Mouse (Mus musculus) retina, embryonic 14.5 days (tissue): ENCODE measurements around the gene Il1rap.

Experiments
- DNase-seq: peaks from one replicate; pipeline ENCODE4 v3.0.0-alpha.2; 2015; ENCODE audit warnings: low spot score

Gene Il1rap

DNA sequence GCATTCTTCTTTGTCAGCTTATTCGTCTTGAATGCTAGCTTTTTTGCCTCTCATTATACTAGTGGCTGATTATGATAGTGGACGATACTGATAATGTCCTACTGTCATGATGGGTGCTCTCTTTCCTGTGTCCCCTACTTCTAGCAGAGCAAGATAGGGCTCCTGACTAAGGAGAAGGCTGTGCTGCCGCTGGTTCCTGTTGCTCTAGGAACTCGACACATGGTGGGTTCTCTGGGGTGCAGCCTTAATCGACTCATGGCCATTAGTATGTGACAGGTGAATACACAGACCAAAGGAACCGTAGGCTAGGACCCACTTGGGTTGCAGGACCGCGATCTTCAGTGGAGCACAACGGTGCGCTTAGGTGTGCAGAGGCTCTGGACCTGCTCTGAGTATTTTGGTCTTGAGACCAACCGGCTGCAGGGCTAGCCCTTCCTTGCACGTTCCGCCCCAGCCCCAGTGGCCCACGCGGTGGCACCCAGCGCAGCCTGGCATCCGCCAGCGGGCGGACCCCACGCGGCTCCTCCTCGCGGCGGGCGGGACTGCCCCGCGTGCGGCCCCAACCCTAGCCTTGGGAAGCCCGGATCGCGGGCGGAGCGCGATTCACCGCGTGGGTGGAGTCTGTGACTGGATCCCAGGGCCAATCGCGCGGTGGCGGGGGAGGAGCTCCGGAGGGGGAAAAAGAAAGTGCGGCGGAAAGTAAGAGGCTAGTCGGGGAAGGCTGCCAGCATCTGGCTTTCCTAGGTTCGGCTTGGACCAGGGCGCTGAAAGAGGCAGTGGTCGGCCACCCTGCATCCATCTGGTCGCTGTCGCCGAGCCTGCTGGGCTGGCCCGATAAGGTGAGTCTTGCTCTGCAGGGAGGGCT is at the start of gene Il1rap:
Gene Il1rap, plus strand, starts transcription at position 657 of the 865 bp plus-strand sequence.
- DNase-seq: peak; percentile 84

DNA sequence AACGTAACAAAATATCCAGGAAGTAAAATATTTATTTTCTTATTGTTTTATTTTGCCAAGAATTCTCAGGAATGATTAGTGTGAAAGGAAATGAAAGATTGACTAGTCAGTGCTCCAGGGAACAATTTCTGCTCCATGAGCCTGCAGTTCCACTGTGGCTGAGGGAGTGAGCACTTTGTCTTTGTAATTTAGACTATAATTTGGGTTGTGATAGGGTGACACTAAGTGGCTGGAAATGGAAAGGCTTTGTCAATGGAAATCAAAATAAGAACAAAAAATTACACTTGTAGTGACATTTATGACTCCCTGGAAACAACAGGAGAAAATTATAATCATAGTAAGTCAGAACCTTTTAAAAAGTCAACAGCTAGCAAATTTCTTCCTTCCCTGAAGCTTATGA is 49.2 kb upstream of the Il1rap start:
- DNase-seq: no peak

DNA sequence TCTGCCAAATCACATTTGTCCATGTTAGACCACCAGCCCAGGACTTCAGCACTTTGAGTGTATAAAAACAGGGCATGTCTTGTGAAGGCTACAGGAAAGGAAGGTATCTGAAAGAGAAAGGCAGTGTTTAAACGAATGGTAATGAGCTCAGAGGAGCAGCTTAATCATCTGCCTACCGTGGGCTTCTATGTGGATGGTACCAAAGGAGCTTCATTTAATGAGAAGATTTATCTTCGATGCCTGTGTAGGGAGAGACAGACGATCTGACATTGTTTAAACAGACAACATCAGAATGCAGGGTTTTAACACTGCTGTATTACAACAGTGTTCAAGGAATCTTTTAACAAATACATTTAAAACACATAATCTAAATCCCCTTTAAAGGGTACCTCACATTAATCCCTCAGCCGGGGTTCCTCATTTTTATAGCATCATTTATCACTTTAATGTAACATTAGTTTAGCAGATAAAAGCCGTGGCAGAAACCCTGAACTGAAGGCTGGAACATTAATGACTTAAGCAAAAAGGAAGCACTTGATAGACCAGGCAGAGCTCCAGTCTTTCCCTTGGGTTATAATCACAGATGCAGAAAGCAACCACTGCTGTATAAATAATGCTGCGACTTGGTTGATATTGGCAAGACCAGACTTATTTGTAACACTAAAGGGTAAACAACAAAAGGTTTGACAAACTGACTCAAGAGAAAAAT is 35.2 kb upstream of the Il1rap start:
- no peak for DNase-seq

DNA sequence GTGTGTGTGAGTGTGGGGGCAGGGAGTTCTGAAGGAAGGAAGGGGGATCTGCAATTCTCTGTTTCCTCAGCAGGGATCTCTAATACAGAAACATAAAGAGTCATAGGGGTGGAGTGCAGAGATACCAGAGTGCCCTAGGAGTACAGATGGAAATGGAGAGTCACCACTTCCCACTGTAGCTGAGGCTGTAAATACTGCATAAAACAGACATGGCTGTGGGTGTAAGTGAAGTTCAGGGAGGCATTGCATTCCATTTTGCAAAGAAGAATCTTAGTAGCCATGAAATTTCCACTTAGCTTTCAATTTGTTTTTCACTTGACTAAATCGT is 34.7 kb upstream of the Il1rap start:
- no peak for DNase-seq

DNA sequence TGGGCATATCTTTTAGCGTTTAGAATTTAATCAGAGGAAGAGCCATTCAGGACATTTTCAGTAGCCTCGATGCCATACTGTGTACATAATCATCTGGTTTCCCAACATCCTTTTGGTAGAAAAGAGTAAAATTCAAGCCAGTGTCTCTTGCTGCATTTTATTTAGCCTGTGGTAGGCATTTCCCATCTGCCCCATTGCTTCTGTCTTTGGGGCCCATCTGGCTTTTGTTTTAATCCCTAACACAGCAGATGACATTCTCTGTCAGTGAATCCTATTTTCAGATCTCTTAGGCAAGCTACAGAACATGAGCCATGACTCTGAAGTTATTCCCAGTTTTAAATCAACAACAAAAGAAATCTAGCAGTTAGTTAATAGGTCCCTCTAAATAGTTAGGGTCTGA is 32.3 kb upstream of the Il1rap start:
- no peak for DNase-seq

DNA sequence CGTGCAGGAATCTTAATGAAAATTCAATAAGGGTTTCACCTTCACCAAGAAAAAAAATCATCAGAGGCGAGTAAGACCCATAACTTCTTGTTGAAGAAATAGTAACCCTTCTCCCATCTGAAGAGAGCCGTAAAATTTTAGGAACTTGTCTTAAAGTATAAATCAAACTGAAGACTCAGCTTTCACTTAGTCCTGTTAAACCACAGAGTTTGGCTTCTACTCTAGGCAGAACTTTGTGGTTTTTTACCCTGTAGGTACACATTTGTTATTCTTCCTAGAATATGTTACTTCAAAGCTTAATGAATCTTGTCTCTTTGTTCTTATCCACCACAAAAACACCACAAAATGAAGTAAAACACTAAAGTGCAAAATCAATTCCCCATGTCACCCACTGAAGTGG is 29.3 kb upstream of the Il1rap start:
- no peak for DNase-seq

DNA sequence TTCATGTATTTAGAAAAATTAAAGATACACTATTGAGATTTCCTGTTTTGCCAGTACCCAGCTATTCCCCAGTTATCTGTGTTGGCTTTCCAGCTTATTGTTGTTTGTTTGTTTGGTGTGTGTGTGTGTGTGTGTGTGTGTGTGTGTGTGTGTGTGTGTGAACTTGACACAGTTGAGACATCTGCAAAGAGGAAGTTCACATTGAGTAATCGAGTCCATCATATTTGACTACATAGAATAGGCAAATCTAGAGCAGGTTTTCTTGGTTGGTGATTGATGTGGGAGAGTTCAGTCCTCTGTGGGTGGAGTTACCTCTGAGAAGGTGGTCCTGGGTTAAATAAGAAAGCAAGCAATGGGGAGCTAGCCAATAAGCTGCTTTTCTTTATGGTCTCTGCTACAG is 22.7 kb upstream of the Il1rap start:
- no peak for DNase-seq

DNA sequence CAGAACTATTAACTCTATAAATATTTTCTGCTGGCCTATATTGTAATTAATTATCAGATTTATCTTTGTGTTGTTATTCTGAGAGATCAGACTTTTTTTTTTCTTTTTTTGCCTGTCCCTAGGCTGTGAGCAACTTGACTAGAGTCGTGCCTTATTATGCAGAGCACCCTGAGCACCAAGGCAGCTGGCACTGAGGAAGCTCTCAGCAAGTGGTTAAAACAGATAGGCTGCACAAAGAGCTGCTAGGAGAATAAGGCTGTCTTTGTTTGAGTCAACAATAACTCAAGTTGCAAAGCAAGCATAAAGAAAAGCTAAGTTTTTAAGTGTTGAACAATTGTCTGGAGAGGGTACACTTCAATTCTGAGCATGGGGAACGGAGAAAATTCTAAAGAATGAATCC is 19.8 kb upstream of the Il1rap start:
- DNase-seq: no peak

DNA sequence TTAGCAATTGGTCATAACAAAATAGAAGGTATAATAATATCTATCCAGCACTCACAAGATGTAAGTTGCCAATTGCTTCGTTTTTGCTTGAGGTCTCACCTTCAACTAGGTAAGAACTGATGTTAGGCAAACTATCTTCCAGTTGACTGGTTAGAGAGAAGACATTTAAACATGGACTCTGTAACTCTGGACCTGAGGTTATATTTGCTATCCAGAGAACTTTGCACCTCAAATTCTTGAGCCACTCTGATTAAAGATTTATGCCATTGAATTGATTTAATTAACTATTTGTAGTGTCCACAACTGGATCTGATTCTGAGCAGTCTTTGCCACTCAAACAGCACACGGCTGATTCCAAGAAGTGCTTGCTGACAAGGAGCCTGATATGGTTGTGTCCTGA is 18.7 kb upstream of the Il1rap start:
- no peak for DNase-seq

DNA sequence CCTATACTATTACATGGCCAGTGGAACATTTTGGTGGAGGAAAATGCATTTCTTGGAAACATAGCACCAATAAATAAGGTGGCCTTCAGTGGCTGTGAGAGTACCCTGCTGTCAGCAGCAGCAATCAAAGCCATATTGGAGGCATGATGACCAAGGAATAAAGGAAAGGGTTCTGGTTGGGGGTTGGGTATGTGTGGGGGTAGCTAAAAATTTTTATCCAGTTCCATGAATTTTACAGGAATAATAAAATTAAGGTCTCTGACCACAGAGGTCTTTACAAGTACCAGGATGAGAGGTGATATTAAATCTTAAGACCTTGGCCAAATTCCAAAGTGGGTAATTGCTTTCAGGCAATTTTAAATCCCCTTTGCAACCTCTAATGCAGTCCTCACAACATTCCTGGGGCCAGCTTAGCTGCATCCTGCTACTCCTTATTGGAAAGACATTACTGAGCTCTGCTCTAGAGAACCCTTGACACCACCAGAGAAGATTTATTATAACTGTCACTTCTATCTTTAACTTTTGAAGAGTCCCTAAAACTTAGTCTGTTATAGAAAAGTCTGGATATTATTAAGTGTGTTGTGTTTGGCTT is 12.0 kb upstream of the Il1rap start:
- no peak for DNase-seq

DNA sequence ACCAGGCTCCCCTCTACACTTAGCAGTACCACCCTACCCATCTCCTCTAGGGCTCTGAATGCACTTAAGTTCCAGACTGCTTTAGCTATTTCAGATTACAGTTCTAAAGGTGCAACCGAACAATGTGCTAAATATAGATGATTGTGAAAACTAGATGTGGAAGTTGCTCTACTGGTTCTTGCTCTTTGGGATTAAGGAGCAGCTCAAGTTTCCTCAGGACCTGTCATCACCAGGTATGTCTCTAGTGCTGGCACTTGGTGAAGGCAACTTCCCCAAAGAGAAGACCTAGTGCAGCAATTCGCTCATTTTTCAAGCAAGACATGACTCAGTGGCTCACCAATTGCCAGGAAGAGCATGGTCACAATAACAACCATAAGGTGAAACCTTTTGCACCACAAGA is 9.7 kb upstream of the Il1rap start:
- no peak for DNase-seq

DNA sequence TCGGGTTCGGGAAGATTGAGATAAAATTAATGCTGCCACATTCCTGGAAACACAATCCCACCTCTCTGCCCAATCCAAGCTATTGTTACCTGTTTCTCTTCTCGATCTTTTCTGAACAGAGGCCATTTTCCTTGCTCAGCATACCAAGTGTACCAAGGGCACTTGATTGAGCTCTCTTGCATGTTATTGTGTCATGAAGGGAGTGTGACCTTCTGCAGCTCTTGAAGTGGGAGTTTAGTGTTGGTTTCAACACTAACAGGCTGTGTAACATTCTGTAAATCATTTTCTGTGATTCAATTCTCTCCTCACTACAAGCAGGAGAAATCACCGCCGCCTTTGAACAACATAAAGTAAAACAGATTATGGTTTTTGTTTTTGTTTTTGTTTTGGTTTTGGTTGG is 7.3 kb upstream of the Il1rap start:
- DNase-seq: no peak

DNA sequence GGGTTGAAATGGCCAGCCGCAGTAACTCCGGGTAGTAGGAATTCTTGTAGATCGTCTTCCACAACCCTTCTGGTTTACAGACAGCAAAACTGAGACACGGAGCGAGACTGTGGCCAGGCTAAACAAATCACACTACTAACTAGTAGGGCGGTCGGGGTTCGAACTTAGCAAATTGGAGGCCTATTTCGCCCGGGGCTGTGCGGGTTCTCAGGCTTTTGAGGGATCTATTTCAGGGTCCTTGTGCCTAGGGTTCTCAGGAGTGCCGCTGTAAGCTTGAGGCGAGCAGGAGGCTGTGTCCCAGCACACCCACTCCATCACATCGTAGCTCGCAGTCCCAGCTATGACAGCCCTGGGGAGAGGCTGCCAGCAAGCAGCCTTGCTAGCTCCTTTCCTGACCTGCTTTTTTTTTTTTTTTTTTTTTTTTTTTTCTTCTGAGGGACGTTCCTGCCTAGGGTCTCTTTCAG is 441 bp downstream of the Il1rap start:
- DNase-seq: no peak

DNA sequence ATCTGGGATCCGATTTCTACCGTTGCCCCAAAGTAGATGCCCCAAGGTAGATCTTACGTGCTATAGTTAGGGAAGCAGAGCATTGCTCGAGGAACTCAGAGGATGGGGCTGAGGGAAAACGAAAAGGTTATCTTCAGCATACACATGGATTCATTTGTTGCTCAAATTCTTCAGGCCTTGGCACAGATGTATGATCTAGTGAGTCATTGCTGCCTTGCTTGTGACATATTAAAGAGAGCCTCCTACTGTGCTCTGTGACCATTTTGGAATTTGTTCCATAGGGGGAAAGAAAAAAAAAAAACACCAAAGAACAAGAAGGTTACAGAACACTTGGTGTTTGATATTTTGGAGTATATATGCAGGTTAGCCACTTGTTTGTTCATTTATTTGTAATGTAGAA is 4.3 kb downstream of the Il1rap start:
- no peak for DNase-seq

DNA sequence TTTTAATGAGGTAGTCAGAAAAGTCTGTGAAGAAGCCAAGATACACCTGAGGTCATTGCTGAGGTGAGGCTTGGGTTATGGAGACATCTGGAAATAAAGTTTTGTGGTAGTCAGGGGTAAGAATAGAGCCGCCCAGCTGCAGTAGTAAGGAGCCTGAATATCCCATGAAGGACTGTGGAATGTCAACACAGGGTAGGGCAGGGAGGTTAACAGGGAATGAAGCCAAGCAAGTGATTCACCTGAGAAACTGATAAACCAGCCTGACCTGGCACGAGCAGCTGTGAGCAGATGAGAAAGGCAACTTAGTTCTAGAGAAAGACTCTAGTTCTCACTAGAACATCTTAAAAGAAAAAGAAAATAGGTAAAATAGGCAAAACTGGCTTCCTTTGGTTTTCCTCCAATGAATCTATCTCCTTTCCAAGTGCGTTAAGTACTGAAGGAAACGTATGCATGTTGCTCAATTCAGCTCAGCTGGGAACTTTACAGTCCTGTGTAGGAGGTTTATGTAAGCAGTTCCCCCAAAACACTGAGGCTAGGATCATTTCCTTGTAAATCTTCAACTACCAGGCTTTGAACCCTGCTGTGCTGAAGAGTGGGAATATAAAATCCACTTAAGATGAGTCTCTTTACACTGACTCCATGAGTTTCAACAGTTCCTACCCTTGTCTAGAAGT is 9.5 kb downstream of the Il1rap start:
- no peak for DNase-seq

DNA sequence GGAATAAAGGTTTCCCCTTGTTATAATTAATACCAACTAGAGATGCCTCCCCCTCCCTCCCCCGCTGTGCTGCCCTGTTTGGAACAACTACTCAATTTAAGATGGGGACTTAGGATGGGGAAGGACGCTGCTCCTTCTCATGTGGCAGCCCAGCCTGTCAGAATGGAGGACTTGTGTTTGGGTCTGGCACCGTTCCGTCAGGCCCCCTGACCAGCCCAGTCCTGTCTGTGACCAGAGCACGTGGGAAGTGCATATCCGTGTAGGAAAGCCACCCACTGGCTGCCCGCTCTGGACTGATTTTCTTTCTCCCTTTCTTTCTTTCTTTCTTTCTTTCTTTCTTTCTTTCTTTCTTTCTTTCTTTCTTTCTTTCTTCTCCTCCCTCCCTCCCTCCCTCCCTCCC is 14.9 kb downstream of the Il1rap start:
- DNase-seq: no peak

DNA sequence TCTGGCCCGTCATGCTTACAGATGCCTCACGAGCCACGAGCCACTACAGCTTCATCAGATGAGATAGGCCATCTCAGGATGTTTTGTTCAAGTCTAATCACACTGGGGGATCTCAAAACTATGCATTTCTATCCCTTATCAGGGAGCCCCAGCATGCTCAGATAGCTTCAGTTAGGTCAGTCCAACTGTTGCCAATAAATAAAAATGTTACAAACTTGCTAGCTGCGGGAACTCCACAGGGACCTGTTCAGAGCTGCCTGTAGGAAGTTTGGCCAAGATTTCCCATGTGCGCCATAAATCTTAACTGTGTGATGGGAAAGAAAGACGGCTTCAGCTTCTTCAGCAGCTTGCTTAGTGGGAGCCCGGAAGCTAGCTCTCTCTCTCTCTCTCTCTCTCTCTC is 15.8 kb downstream of the Il1rap start:
- no peak for DNase-seq

DNA sequence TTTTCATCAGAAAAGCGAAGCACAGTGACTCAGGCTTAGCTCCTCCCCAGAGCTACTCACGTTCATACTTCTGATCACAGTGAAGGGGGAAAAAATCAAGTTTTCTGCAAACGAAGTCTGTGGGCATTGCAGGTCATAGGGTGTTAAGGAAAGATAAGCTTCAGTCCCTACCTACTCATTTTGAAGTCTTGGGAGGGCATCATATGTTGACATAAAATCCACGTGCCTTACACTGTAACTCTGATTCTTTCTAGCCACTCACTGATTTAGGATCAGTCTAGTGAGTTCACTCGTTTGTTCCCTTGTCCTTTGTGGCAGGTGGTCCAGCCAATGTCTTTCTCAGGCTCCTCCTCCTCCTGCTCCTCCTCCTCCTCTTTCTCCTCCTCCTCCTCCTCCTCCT is 17.1 kb downstream of the Il1rap start:
- no peak for DNase-seq

DNA sequence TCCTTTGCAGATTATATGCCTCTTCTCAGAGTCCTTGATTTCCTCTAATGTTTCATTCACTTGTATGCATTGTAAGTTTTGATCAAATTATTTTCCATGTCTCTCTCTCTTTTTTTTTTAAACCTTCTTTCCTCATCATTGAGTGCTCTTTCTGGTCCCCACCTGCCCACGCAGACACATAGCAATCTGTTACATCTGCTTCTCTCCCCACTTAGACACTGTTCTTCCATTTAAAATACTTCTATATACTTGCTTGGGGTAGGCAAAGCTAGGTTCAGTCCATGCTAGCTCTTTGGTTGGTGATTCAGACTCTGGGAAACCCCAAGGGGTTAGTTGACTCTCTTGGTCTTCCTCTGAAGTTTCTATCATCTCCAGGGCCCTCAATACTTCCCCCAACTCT is 20.0 kb downstream of the Il1rap start:
- no peak for DNase-seq

DNA sequence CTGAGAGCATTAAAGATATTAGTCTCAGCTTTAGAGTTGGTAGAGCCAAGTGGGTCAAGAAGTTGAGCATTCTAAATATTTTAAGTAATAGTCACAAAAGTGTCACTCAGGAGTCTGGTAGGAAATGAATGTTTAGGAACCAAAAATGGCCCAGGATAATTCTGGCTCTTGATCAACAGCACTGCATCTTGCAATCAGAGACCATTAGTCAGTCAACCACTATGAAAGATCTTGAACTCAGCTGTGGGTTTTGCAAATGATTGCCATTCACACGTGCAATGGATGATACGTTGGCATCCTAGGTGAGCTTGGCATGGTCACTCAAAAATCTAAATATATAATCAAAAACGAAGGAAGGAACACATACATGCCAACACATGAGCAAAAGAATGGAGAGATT is 23.1 kb downstream of the Il1rap start:
- DNase-seq: no peak

DNA sequence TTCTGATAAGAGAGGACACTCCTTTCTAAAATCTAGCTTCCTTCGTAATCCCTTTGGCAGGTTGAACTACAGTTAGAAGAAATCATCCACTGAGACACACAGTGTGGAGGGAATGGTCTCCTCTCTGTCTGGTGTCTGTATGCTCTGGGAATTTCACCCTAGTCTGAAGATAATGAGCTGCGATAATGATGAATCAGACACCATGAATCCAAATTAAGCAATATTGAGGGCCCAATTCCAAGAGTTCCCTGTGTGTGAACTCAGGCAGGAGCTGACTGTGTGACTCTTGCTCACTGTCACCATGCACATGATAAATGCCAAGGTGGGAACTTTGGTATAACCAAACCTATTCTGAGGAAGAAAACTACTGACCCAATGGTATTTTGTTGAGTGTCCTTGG is 26.5 kb downstream of the Il1rap start:
- DNase-seq: no peak

DNA sequence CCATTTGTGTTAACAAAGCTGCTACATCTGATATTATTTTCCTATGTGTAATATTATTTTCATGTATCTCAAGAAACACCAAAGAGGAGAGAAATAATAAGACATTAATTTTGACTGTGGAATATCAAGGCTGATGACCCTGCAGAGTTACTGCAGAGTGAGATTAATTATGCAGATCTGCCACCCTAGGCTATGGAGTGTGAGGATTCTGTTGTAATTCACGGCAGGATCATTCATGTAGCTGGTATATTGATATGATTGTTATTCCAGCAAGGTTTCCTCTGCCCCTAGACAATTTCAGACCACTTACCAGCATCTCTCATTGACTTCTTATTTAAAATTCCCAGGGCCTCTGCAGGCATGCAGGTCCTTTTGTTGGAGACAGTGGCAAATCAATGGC is 29.0 kb downstream of the Il1rap start:
- DNase-seq: no peak
